Mouse (Mus musculus) heart, postnatal 36 days (tissue): ENCODE data around the gene Ranbp3l. TPM values are rescaled to one million over a fixed set of nuclear protein-coding genes. Genes with fewer than 3 reads are reported as not detected.

Source experiments
- DNase-seq, 2 experiments: peaks; one replicate each; pipeline ENCODE4 v3.0.0; 2021 to 2022
- intact Hi-C: fragments of 180-260 bp; cut with DNase I; formaldehyde crosslinking; loops from one replicate; pipeline ENCODE4 v1.15.1; 2025
- total RNA-seq, 2 experiments: library from RNA; stranded (reverse); gene quantifications; 2 replicates each; pipeline ENCODE4 v1.2.3; 2021

The Ranbp3l gene
- total RNA-seq, 2 experiments from 2014 or later: not detected

- no peak for DNase-seq
- intact Hi-C loops: loop anchor here (2.0 kb wide), 1 partner anchor 70 kb away; the partner anchor contains the start of gene Lmbrd2
Observed at GRCm38 (mm10) chr15:9070353-9070752, 102.6 kb downstream of the Ranbp3l start.

- DNase-seq: peak; percentile 96 to 97
- intact Hi-C loops: loop anchor here (2.0 kb wide), 1 partner anchor 70 kb away; the partner anchor contains the start of gene Lmbrd2
Observed at GRCm38 (mm10) chr15:9070912-9071555, 103.3 kb downstream of the Ranbp3l start, which contains the start of gene Nadk2. Gene Nadk2, plus strand, starts transcription at chr15:9071260.

DNA sequence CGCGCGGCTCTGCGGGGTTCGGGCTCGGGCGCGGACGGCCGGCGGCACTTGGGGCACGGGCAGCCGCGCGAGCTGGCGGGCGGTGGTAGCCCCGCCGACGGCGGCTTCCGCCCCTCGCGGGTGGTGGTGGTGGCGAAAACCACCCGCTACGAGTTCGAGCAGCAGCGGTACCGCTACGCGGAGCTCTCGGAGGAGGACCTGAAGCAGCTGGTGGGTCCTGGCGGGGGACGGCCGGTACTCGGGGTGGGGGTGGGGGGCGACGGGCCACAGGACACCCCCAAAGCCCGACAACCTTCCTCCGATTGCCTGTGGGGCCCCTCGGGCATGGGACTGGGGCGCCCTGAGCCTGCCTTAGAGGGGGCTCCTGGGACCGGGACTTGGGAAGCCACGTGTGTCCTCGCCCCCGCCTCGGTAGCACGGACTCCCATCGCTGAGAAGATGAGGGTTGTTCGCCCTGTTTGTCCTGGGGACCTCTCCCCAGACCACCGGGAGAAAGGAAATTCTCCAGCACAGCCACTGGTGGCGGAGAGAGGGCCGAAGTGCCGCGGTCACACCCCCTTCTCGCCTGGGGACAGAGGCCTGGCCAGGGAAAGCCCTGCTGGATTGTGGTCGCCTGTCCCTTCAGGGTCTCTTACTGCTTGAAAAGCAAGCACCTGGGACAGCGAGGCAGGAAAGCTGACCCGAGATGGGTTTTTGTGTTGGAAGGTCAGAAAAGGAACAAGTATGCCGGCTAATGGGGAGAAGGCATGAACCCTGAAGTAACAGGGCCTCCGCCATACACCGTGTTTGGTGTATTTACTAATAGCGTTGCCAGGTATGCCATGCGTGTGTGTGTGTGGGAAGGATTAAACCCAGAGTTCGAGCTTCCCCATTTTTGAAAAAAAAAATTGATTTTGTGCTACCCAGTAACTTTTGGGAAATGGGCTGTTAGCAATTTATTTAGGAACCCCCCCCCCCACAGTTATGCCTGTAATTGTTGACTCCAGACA is 104.1 kb downstream of the Ranbp3l start:
- intact Hi-C loops: loop anchor here (2.0 kb wide), 1 partner anchor 69 kb away; the partner anchor contains the start of gene Lmbrd2
- peak in 1 of 2 experiments; percentile 66 for DNase-seq

- intact Hi-C loops: no loop called here
- DNase-seq: peak in 1 of 2 experiments; percentile 41
Observed at GRCm38 (mm10) chr15:9072630-9073029, 104.9 kb downstream of the Ranbp3l start.

DNA sequence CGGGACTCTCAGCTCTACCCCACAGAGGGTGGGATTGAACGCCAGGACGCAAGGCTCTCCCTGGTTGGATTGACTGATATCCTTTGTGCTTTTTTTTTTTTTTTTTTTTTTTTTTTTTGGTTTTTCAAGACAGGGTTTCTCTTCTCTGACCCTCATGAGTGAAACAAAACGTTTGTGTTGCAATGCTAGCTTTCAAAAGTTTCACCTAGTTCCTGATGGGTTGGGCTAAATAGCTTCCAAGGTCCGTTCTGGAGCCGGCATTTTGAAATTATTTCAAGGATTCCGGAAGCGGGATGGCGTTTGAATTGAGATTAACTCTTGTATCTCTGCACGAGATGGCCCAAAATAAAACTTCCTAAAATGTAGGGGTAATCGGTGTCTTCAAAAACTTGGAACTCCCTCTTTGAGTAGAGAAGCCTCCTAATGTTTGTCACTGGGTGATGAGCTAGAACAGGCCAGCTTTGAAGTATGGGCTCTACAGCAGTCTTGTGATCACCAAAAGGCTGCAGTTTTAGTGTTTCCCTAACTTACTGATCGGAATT is 105.4 kb downstream of the Ranbp3l start:
- intact Hi-C loops: no loop called here
- no peak for DNase-seq

- intact Hi-C loops: no loop called here
- no peak for DNase-seq
Observed at GRCm38 (mm10) chr15:9073684-9074083, 105.9 kb downstream of the Ranbp3l start.

- DNase-seq: no peak
- intact Hi-C loops: no loop called here
Observed at GRCm38 (mm10) chr15:9074139-9074538, 106.4 kb downstream of the Ranbp3l start.

DNA sequence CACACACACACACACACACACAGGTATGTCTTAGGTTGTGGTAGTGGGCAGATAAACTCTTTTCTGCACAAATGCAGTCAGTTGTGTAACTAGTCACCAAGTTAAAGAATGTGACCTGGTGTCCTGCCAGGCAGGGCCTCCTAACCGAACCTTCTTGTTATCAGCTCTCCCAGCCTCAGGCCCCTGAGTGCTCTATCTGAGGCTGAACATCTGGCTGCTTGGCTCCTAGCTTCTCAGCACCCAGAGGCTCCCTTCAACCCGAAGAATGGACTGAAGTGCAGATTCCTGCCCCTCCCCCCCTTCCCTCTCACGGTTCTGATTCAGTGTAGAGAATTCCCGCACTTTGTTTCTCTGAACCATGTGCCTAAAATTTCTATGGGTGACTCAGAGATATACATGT is 106.9 kb downstream of the Ranbp3l start:
- DNase-seq: peak in 1 of 2 experiments; percentile 22
- intact Hi-C loops: no loop called here

GRCm38 (mm10) chr15:9075608-9076200 is 108.0 kb downstream of the Ranbp3l start:
- DNase-seq: no peak
- intact Hi-C loops: no loop called here

GRCm38 (mm10) chr15:9078481-9079300 is 110.9 kb downstream of the Ranbp3l start:
- intact Hi-C loops: no loop called here
- DNase-seq: peak; percentile 16 to 20

DNA sequence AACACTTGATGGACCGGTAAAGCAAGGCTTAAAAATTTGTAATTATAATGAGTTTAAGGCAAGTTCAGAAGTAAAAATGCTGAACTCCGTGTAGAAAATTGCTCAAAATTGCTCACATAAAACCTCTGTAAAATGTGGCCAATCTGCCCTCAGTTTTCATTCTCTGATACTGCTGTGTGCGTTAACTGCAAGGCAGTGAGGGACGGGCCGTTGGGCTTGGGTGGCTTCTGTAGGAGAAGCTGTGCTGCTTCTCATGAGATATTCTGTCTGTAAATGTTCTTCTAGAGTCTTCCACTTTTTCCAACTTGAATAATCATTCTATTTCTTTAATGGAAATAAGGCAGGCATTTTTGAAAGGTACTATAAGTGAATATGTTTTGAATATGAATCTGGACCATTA is 111.9 kb downstream of the Ranbp3l start:
- intact Hi-C loops: no loop called here

DNA sequence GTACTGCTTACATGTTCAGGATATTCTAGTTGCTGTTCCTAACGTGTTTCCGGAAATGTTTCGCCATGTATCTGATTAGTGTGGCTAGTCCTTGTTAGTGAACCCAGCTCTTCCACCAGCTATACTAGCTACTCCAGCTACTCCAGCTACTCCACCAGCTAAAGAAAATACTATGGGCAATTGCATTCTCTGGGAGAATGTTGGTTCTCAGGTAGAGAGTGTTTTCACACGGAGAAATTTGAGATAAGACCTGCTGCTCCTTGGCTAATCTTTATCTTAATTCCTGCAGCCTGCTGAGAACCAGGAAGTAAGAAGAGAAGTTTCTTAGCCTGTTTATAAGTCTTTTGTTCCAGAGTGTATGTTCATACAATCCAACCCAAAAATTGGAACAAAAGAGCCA is 112.5 kb downstream of the Ranbp3l start:
- intact Hi-C loops: no loop called here
- no peak for DNase-seq

More for the DNA sequence above, 111.9 kb downstream of the Ranbp3l start:
- no peak for DNase-seq

- intact Hi-C loops: no loop called here
- DNase-seq: no peak
Observed at GRCm38 (mm10) chr15:9081294-9081693, 113.5 kb downstream of the Ranbp3l start.

- DNase-seq: no peak
- intact Hi-C loops: no loop called here
Observed at GRCm38 (mm10) chr15:9082753-9083152, 115.0 kb downstream of the Ranbp3l start.

DNA sequence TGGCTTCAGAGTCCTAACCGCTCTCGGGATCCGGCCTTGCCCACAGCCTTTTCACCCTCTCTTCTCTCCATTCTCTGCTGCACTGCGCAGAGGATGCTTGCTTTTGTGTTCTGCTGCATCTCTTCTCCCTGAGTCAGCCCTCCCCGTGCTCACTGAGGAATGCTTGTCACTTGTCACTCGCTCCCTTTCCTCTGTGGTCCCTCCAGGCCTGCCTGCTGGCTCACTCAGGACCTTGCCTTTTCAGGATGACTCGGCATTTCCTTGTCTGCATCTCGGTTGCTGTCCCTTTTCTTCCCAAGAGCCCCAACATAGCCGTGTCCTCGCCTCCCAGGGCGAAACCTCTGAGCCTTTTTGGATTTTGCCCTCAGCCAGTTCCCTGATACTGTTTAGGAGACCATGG is 119.1 kb downstream of the Ranbp3l start:
- DNase-seq: no peak
- intact Hi-C loops: no loop called here

DNA sequence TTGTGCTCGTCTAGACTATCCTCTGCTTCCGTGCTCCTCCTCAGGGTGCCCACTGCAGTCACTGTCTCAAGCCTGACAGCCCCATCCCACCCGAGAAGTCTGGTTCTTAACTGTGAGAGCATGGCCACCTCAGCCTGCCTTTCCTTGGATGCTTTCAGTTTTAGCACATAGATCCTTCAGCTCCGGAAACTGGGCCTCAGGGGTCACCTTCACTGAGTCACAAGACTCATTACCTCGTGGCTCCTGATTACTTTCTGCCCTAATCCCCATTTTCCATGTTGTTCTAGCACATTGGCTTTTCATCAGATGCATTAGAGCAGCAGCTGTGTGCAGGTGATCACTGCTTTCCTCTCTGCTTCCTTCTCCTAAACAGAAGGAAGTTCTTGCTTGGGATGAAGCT is 119.7 kb downstream of the Ranbp3l start:
- intact Hi-C loops: no loop called here
- no peak for DNase-seq

GRCm38 (mm10) chr15:9087895-9088682 is 120.3 kb downstream of the Ranbp3l start:
- no peak for DNase-seq
- intact Hi-C loops: no loop called here

DNA sequence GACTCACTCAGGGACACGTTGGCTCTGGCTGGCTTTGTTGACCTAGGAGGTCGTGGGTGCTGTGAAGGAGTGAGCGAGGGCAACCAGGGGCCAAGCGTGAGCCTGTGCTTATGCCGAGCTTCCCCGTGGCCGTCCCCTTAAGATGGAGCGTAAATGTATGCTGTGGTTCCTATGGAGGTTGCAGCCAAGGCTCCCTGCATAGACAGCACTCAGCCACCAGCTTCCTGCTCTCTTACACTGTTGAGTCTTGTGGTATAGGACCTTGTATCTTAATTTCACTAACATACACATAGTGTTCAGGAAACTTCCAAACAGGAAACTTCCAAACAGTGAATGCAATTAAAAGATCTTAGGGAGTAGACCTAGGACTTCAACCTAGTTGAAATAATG is 120.9 kb downstream of the Ranbp3l start:
- intact Hi-C loops: no loop called here
- DNase-seq: no peak

GRCm38 (mm10) chr15:9089136-9089720 is 121.5 kb downstream of the Ranbp3l start:
- intact Hi-C loops: no loop called here
- no peak for DNase-seq
